Mouse (Mus musculus) bone marrow, adult 2 months (tissue): Measurements from ENCODE around the gene Map4. TPM values are rescaled to one million over a fixed set of nuclear protein-coding genes. Genes with fewer than 3 reads are reported as not detected.

Experiments
- H3K27ac ChIP-seq: fragments of 200-500 bp; 2 replicates; pipeline ENCODE4 v1.5.1; 2012; ENCODE audit warnings: low read depth, mild to moderate bottlenecking, control low read depth, inconsistent platforms, low read length; ENCODE audit not compliant: control insufficient read depth, poor library complexity, insufficient read depth
- H3K4me1 ChIP-seq: fragments of 200-500 bp; 2 replicates; pipeline ENCODE4 v1.6.1; 2011; ENCODE audit warnings: low read length; ENCODE audit not compliant: control insufficient read depth, insufficient read depth
- H3K4me3 ChIP-seq: fragments of 200-500 bp; replicated peaks from 2 replicates; pipeline ENCODE3; 2011; ENCODE audit warnings: mild to moderate bottlenecking, low read depth, low read length, control low read depth; ENCODE audit not compliant: control insufficient read depth
- CTCF ChIP-seq: fragments of 200-500 bp; IDR thresholded peaks from 2 replicates; pipeline ENCODE4 v1.5.1; 2011; ENCODE audit warnings: low read length, control low read depth; ENCODE audit not compliant: control insufficient read depth, insufficient read depth
- POLR2A ChIP-seq: fragments of 200-500 bp; IDR thresholded peaks from 2 replicates; pipeline ENCODE4 v1.6.1; 2011; ENCODE audit warnings: low read depth, mild to moderate bottlenecking, control low read depth, low read length, borderline replicate concordance; ENCODE audit not compliant: control insufficient read depth
- WGBS: fragments of 180-500 bp; shearing (Covaris S2); methylation state at CpG from one replicate; pipeline ENCODE4 v1.1.7; 2018; 5-methylcytosine and 5-hydroxymethylcytosine counted together
- polyA plus RNA-seq: library from polyadenylated mRNA; stranded (reverse); fragments of >200 nt; gene quantifications from 2 replicates; pipeline ENCODE4 v1.2.4, GENCODE M21; 2011; ENCODE audit warnings: low replicate concordance; ENCODE audit not compliant: missing spikeins, insufficient read depth, insufficient read length

The Map4 gene
- polyA plus RNA-seq, 1 experiment = 33.6 TPM

- TF ChIP-seq CTCF (no peak), POLR2A (no peak)
- no peak overlapping the region for H3K27ac ChIP-seq
- 89% methylated on average over 4 of the region's 4 CpGs for WGBS
- no peaks in the 10 kb centered on the region for H3K4me1 ChIP-seq
- no peak overlapping the region for H3K4me3 ChIP-seq
Measured at GRCm38 (mm10) chr9:109997441-109997840, 66.2 kb downstream of the Map4 start.

GRCm38 (mm10) chr9:110001946-110002345 lies 70.7 kb downstream of the Map4 start:
- WGBS = 68% methylated on average over 1 of the region's 1 CpGs
- TF ChIP-seq CTCF (no peak), POLR2A (no peak)
- no peak overlapping the region for H3K27ac ChIP-seq
- no peak overlapping the region for H3K4me3 ChIP-seq
- H3K4me1 ChIP-seq = no peaks in the 10 kb centered on the region

- Histone ChIP-seq H3K4me1 (no peaks in the 10 kb centered on the region), H3K4me3 (no peak overlapping the region), H3K27ac (no peak overlapping the region)
- 77% methylated on average over 3 of the region's 3 CpGs for WGBS
- TF ChIP-seq POLR2A (no peak), CTCF (no peak)
Measured at GRCm38 (mm10) chr9:110002413-110002812, 71.2 kb downstream of the Map4 start.

GRCm38 (mm10) chr9:110019224-110019623 lies 88.0 kb downstream of the Map4 start:
- Histone ChIP-seq H3K4me3 (no peak overlapping the region), H3K27ac (no peak overlapping the region), H3K4me1 (no peaks in the 10 kb centered on the region)
- 78% methylated on average over 7 of the region's 7 CpGs for WGBS
- TF ChIP-seq POLR2A = no peak
- no peak for TF ChIP-seq CTCF

- no peak for TF ChIP-seq POLR2A
- no peak for TF ChIP-seq CTCF
- no peaks in the 10 kb centered on the region for H3K4me1 ChIP-seq
- WGBS = 85% methylated on average over 5 of the region's 5 CpGs
- H3K4me3 ChIP-seq = no peak overlapping the region
- no peak overlapping the region for H3K27ac ChIP-seq
Measured at GRCm38 (mm10) chr9:110020405-110020804, 89.1 kb downstream of the Map4 start.

- Histone ChIP-seq H3K4me1 (no peaks in the 10 kb centered on the region), H3K4me3 (no peak overlapping the region), H3K27ac (no peak overlapping the region)
- 58% methylated on average over 1 of the region's 1 CpGs for WGBS
- TF ChIP-seq CTCF (no peak), POLR2A (no peak)
Measured at GRCm38 (mm10) chr9:110021463-110021862, 90.2 kb downstream of the Map4 start.

GRCm38 (mm10) chr9:110022151-110022550 lies 90.9 kb downstream of the Map4 start:
- H3K4me1 ChIP-seq = no peaks in the 10 kb centered on the region
- WGBS = 84% methylated on average over 2 of the region's 2 CpGs
- H3K27ac ChIP-seq = no peak overlapping the region
- TF ChIP-seq CTCF (no peak), POLR2A (no peak)
- no peak overlapping the region for H3K4me3 ChIP-seq

GRCm38 (mm10) chr9:110035091-110035490 lies 103.8 kb downstream of the Map4 start:
- TF ChIP-seq CTCF = no peak
- TF ChIP-seq POLR2A = no peak
- Histone ChIP-seq H3K4me3 (no peak overlapping the region), H3K27ac (no peak overlapping the region), H3K4me1 (peaks cover 1% of the 10 kb centered on the region; the same call in 1 of the 2 replicates)
- WGBS = 77% methylated on average over 4 of the region's 4 CpGs

GRCm38 (mm10) chr9:110037895-110038294 lies 106.6 kb downstream of the Map4 start:
- TF ChIP-seq CTCF (no peak), POLR2A (no peak)
- Histone ChIP-seq H3K4me3 (no peak overlapping the region), H3K4me1 (peaks cover 1% of the 10 kb centered on the region; the same call in 1 of the 2 replicates), H3K27ac (no peak overlapping the region)
- WGBS = 4% methylated on average over 8 of the region's 8 CpGs

- TF ChIP-seq CTCF (no peak), POLR2A (no peak)
- WGBS = 62% methylated on average over 2 of the region's 2 CpGs
- no peak overlapping the region for H3K27ac ChIP-seq
- H3K4me3 ChIP-seq = no peak overlapping the region
- H3K4me1 ChIP-seq = peaks cover 1% of the 10 kb centered on the region; the same call in 1 of the 2 replicates
Measured at GRCm38 (mm10) chr9:110038485-110038884, 107.2 kb downstream of the Map4 start.
